Mouse (Mus musculus): ENCODE measurements at regions not wholly inside any gene's neighbourhood (a gene's known extent, or its start where the extent isn't known, plus 50 kb on each side); places are given as distances from the start of the nearest gene placed in this dataset.
"Not testable (repeated sequence)": the region's sequence is repeated elsewhere in the genome, so short reads cannot be mapped to it uniquely, and the experiment has no call there.

DNA sequence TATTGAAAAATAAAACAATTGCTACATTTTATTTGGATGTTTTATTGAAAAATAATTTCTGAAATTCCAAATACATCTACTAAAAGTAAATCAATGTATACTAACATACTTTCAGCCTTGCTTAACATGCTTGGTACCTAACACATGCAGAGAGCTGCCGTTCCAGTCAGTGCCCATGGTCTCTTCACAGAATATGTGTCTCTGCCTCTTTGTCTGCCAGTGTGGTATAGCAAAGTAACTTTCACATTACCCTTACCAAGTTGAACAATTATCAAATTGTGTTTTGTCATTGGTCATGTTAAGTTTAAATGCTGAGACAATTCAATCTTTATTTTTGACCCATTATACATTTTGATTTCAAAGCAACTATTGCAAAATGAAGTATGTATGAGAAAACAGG, 1159.2 kb upstream of the Foxg1 start:
- no peak for ATAC-seq (ENCODE audit: low TSS enrichment)

DNA sequence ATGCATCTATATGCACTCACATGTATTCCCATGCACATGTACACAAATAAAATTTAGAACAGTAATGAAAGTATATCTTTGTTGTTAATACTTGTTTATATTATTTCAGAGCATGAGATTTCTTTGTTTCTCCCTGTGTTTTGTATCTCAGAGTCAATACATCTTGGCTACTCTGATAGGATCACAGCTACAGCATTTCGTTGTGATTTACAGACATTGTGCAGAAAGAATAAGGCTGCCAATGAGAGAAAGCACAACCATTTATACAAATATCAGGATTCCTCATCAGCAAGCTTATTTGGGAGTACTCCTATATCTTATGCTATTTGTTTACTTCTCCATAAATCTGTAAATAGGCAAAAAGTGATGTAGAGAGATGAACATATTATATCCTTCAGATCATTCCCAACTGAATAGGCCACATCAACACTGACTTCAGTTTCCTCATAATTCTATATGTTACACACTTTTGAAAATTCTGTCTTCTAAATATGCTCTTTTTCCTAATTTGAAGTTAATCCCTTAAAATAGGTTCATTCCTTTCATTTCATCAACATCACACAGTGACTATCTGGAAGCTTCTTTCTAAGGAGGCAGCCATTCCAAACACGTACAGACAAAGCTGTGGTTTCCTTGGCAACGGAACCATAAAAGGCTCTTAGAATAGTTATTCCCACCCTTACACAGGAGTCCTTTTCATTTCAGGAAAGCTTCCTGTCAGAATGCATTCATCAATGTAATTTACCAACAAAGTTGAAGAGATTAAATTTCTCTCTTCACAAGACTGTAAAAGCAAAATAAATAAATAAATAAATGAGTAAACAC, 1160.3 kb upstream of the Foxg1 start:
- ATAC-seq (ENCODE audit: low TSS enrichment), result peak; percentile 80

DNA sequence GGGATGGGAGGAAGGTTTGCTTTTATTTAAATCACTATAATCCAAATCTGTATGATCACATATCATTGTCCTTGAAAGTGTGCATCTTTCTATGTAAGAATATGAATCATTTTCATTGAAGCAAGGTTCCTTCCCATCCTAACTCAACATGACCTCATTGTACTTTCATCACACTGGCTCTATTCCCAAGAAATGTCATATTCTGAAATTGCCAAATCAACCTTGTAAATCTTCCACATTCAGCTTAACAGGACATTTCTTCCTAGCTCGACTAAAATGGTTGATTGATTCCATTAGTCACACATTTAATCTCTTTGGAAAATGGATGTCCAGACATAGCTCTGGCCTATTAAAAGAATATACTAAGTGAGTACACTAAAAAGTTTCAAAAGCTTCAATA, 1200.6 kb upstream of the Foxg1 start:
- ATAC-seq (ENCODE audit: low TSS enrichment), result no peak

DNA sequence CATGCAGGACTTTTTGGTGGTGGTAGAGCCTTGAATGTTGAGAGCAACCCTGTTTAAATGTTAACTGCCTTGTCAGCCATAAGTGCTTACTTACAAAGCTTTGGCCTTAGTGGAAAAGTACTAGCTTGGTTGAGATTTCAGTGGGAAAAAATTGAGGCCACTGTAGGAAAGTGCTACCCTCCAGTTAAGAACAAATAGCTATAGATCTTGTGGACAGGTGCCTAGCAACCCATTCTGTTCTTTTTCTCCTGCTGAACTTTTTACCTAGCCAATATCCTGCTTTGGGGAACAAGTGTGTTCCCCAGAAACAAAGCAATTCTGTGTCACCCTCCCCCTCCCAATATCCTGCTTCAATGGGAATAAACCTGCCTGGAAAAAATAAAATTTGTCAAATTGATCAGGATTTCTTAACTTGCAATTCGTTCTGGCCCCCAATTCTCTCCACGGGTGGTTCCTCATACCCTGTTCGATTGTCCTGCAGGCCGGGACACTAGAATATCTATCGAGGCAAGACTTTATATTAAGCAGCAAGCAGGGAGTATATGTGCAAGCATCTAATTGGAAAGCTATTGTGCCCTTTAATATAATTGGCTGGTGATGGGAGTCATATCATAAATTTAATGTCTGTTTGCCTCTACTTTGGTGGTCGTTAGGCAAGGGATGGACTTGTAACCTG, 1208.4 kb upstream of the Foxg1 start:
- ATAC-seq (ENCODE audit: low TSS enrichment), result no peak

DNA sequence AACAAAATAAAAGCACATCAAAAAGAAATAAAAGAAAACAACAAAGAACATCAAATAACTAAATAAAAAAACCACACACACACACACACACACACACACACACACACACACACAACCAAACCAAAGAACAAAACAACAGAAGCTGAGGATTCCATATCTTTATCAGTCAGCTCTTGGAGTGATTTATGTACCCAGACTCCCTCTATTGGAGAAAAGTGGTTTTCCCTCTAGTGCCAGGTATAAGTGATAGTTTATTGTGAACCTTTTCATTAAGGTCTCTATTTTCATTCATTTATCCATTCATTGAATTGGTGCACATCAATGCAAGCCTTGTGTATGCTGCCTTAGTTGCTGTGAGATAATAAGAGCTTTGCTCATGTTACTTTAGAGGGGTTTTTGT, 1236.3 kb upstream of the Foxg1 start:
- ATAC-seq (ENCODE audit: low TSS enrichment), result peak; percentile 72

DNA sequence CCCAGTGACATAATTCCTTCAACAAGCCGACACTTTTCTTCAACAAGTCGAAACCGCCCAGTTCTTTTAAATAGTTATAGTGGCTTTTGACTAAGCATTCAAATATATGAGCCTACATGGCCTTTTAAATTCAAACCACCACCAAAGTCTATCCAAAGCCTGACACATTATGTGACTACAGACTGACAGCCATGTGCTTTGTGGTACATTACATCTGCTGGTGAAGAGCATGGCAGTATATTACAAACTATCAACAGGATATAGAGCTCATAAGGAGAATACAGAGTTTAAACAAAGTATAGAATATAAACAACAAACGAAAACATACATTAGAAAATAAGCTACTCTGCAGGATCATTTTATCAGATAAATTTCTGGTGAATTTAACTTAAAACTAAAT, 1259.5 kb upstream of the Foxg1 start:
- ATAC-seq (ENCODE audit: low TSS enrichment), result no peak

DNA sequence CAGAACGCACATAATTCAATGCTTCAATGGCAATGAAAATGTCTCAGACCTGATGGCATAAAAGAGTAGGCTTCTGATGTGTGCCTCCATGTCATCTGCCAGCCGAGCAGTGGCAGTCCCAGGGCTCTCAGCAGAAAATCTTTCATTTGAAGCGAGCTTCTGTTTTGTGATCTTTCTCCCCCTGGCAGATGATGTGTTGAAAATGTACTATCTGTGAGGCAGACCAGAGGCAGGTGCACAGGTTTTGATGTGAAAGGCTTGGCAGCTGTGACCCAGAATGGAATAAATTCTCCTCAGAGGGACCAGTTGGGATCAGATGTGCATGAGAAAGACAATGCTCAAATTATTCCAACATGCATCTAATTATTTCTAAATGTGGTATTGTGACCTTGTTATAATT, 1281.0 kb upstream of the Nova1 start:
- no peak for ATAC-seq (ENCODE audit: low TSS enrichment)

DNA sequence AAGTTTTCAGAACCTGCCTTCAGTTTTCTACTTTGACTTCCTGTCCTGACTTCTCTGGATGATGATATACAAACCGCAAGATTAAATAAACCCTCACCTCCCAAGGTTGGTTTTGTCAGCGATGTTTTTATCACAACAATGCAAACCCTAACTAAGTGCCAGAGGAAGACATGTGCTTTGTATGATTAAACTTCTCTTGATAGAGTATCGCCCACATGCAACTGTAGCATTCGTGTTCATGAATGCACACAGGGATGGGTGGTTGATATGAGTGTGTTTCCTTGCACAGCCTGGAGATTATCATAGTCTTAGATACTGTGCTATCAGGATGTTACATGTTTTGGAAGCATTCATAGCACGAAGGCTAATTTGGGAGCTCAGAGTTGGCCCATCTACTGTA, 1268.3 kb upstream of the Nova1 start:
- no peak for ATAC-seq (ENCODE audit: low TSS enrichment)

DNA sequence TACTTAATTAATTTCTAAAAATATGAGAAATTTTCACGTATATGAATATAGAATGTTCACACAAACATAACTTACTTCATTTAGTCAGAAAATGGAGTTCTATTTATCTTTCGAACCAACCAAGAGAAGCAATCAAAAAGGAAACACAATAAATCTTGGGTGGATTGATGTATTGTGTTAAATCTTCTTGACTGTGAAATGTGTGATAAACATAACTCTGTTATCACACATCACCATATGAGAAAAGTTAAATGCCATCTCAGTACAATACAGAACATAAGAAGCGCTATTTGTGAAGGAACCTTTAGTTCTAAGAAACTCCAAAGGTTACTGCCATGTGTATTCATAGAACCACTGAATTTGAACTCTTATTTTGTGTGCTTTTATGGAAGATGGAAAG, 1264.6 kb upstream of the Nova1 start:
- ATAC-seq (ENCODE audit: low TSS enrichment), result no peak

DNA sequence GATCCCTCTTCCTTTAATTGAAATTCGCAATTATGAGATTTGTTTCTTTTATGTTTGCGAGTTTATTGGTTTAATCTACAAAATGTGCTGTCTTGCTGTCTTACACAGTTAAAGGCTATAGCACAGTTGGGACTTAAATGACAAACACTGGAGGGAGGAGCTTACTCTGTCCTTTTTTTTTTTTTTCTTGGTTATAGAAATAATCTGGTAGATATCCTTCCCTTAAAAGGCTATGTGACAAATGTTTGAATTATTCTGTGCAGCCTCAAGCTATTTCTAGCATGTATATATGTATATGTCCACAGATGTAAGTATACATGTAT, 1243.9 kb upstream of the Nova1 start:
- no peak for ATAC-seq (ENCODE audit: low TSS enrichment)

DNA sequence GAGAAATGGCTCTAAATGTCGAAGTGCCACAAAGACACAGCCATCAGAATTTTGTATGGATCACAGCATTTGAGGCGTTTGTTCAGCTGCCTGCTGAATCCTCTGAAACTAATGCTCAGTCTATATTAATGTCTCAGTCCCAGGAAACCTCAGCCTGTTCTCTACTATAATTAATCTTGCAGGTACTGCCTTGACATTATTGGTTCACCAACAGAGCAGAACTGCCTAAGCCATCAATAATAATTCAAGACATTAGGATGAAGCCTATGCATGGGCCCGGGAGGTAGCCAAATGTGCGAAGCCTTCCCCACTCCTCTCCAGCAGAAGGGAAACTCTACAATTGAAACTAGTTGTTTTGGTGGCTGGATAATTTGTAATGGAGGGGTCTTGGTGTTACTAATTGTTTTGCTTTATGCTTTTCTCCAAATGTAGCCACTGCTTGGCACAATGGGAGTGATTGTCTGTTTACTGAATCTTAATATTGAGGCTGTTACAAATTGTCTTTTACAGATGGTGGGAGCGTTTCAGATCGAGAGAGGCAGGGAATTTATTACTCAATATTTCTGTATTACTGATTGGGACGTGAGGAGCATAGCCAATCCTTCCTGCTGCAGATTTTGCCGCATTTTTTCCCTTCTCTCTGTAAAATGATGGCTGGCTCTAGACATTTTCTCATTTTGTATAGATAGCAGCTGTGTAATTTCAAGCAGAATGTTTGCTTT, 1243.3 kb upstream of the Nova1 start:
- ATAC-seq (ENCODE audit: low TSS enrichment), result no peak

DNA sequence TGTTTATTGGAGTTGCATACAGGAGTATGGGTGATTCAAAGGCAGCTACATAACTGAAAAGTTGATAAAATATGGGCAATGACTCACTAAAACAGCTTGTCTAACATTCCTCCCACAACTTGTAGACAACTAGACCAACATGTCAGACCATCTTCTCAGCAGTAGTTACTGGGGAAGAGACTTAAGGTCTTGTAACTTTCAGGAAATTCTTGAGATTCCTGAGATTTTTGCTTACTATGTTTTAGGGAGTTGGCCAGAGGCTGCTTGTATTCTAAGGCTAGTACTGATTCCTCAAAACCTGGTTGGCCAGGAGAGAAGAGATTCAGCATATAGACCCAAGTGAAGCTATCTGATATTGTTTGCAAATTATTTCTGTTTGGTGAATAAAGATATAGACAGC, 1201.7 kb upstream of the Nova1 start:
- ATAC-seq (ENCODE audit: low TSS enrichment), result no peak

DNA sequence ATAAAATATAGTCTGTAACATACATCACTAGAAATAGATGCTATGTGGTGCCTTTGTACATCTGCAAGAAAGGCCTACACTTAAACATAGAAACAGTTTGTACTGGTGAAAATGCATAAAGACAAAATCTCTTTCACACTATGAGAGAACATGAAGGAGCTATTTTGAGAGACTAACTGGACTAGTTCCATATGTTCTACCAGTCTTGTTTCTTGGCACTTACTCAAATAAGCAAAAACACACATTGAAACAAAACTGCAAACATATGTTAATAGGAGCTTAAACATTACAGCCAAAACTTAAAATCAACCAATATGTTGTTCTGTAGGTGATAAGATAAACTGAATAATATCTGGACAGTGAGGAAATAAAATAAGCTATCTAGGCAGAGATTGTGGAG, 1157.1 kb upstream of the Nova1 start:
- ATAC-seq (ENCODE audit: low TSS enrichment), result peak; percentile 89

DNA sequence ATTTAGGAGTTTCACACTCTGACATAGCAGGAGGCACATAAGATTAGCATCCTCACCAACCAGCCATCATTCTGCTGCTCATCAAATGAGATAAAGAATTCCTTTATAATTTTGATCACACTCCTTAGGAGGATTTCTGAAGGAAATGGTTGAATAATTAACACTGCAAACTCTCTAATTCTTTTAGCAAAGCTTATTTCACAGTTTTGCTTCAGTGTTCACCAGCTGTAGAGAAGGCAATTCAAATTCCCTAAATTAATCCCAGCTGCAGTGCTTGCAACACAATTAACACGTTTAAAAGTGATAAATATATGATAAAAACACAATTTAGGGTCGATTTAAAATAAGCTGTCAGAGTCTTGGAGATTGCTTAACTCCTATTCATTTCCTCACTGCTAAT, 1150.9 kb upstream of the Nova1 start:
- ATAC-seq (ENCODE audit: low TSS enrichment), result no peak

DNA sequence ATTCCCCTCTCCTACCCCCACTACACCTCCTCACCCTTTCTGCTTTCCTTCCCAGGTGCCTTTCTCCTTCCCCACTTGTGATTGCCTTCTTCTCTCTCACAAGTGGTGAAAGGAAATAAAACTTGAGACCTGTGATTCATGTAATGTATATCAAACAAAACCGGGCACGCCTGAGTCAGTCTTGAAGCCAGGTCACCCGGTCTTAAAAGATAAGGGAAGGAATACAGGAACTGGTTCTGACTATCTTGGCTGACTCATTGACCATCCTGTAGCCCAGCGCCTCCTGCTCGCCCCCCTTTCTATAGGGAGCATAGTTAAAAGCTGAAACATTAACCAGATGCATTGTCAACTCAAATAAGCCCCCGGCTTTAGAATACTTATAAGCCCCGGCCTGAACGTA, 1135.6 kb upstream of the Nova1 start:
- no peak for ATAC-seq (ENCODE audit: low TSS enrichment)

DNA sequence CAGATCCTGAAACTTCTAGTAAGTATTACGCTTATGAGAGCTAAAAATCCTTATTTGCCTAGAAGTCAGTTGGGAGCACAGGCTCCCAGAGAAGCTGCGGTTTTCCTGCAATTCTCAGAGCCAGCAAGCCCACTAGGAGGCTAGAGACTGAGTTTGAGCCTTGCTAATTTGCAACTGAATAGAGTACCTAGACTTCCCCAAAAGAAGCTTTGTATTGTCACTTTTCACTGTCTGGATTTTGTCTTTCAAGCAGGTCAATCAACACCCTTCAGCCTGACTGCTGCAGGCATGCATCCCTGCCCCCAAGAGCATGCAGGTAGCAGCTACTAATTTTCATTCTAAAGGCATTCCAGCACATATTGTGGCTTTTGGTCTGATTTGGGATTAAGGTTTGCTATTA, 1120.8 kb upstream of the Nova1 start:
- not testable (repeated sequence) for ATAC-seq (ENCODE audit: low TSS enrichment)

DNA sequence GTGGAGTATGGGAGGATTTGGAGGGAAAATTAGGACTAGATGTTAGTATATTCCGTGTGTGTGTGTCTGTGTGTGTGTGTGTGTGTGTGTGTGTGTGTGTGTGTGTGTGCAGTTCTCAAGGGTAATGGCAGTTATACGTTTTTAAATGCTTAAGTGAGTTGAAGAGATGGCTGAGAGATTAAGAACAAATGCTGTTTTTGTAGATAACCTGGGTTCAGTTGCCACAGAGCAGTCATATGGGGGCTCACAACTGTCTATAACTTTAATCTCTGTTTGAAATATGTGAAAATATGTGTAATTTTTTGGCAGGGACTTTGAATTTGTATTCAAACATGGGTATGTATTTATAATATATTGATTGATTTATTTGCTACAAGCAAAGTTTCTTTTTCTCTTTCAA, 1108.3 kb upstream of the Nova1 start:
- no peak for ATAC-seq (ENCODE audit: low TSS enrichment)

Measured in frontal cortex, adult (tissue).